Mouse (Mus musculus): ENCODE data around the gene Gm13040.
"Not testable (repeated sequence)": the region's sequence is repeated elsewhere in the genome, so short reads cannot be mapped to it uniquely, and the experiment has no call there.

Gm13040 gene

DNA sequence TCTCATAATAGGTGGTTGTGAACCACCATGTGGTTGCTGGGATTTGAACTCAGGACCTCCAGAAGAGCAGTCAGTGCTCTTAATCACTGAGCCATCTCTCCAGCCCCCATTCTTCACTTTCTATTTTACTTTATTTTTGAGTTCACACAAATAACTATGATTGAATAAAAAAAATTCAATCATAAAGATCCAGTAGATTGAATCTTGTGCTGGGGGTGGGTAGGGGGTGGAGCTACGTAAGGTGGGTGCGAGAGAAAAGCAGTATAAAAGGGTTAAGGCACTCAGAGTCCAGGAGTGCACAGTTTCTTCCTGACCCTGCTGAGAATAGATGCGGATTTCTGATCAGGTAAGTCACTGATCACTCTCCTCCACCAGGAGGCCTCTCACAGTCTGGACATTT lies at the start of gene Gm13040:
Gene Gm13040, plus strand, starts transcription at position 301 of the 400 bp plus-strand sequence.
- DNase-seq (ENCODE audit: low spot score) = not testable (repeated sequence)

DNA sequence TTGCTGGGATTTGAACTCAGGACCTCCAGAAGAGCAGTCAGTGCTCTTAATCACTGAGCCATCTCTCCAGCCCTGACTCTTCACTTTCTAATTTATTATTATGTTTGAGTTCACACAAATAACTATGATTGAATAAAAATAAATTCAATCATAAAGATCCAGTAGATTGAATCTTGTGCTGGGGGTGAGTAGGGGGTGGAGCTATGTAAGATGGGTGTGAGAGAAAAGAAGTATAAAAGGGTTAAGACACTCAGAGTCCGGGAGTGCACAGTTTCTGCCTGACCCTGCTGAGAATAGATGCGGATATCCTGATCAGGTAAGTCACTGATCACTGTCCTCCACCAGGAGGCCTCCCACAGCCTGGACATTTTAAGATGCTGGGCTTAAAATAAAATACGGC lies 24.7 kb upstream of the Gm13040 start, which contains the start of gene Gm13043:
Gene Gm13043, plus strand, starts transcription at position 301 of the 400 bp plus-strand sequence.
- DNase-seq (ENCODE audit: low spot score) = no peak

DNA sequence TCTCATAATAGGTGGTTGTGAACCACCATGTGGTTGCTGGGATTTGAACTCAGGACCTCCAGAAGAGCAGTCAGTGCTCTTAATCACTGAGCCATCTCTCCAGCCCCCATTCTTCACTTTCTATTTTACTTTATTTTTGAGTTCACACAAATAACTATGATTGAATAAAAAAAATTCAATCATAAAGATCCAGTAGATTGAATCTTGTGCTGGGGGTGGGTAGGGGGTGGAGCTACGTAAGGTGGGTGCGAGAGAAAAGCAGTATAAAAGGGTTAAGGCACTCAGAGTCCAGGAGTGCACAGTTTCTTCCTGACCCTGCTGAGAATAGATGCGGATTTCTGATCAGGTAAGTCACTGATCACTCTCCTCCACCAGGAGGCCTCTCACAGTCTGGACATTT lies 15.6 kb downstream of the Gm13040 start, which contains the start of the genes BC080695 and Gm13057:
Gene BC080695, plus strand, starts transcription at position 301 of the 400 bp plus-strand sequence.
Gene Gm13057, plus strand, starts transcription at position 310 of the 400 bp plus-strand sequence.
- DNase-seq (ENCODE audit: low spot score) = not testable (repeated sequence)
